9 mouse cellular contexts compared by ENCODE assay signal in the genomic region with DNA sequence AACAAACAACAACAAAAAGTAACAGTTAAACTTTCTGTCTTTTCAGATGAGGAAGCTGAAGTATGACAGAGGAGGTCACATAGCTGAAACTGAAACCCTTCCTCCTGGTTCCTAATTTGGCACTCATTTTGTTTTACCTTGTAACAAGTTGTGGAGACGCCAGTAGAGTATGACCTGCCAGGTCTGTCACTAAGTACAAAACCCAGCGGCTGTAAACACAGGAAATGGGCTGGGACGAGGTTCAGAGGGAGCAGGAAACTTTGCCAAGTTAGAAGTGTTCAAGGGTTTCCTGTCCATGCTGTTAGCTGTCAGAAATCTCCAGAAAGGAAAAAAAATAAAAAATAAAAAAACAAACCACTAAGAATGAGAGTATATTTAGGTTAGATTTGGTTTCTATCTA.
A peak's percentile ranks its signal among the peaks of the same experiment; 100 is the strongest.
DNase-seq lines count a peak whose midpoint lies in the region; ATAC-seq lines count a peak whose summit lies in the region.
"Had no signal": no experiment of that assay in that cellular context is flagged by ENCODE, and none has a peak within 500 bp of the region (broad histone marks: within the 10 kb centered on the region; RNA-seq: fewer than 3 reads in every experiment).

No protein-coding gene starts in this region.

- peak; percentile 53 for DNase-seq in gastrocnemius, postnatal 25 days
- no peak for DNase-seq in gastrocnemius, postnatal 4 days (ENCODE audit: low spot score in 2 of 2)
- DNase-seq in adrenal gland, postnatal 25 days: peak; percentile 18
- peak; percentile 61 for DNase-seq in kidney, postnatal 10 days
- no peak for DNase-seq in left cerebral cortex, adult 11 months (ENCODE audit: low spot score)
- DNase-seq in hindbrain, embryonic 14.5 days (ENCODE audit: low spot score): no peak
- no peak for DNase-seq in midbrain, embryonic 11.5 days (ENCODE audit: low spot score, missing footprints)

- H3K27ac ChIP-seq in hindbrain, embryonic 14.5 days: no peak overlapping the region
- no peak overlapping the region for H3K27ac ChIP-seq in midbrain, embryonic 11.5 days (ENCODE audit: low read depth, low read length)
- H3K27ac ChIP-seq: neural tube, embryonic 12.5 days had no signal

- 78% methylated on average over 3 of the region's 3 CpGs for WGBS in hindbrain, embryonic 14.5 days
- 74% methylated on average over 3 of the region's 3 CpGs for WGBS in midbrain, embryonic 11.5 days

- H3K4me3 ChIP-seq in hindbrain, embryonic 14.5 days (replicated peaks; ENCODE audit: low read length): no peak overlapping the region
- H3K4me3 ChIP-seq in midbrain, embryonic 11.5 days (ENCODE audit: low read depth, low read length): no peak overlapping the region
- H3K4me3 ChIP-seq: neural tube, embryonic 12.5 days had no signal

- H3K9me3 ChIP-seq in hindbrain, embryonic 14.5 days (ENCODE audit: control insufficient read depth, low read length): no peaks in the 10 kb centered on the region
- H3K9me3 ChIP-seq in midbrain, embryonic 11.5 days (ENCODE audit: control insufficient read depth, low read length): no peaks in the 10 kb centered on the region
- H3K9me3 ChIP-seq: neural tube, embryonic 12.5 days had no signal

- no peaks in the 10 kb centered on the region for H3K4me1 ChIP-seq in hindbrain, embryonic 14.5 days (replicated peaks; ENCODE audit: control insufficient read depth, insufficient read depth, low read length)
- no peaks in the 10 kb centered on the region for H3K4me1 ChIP-seq in midbrain, embryonic 11.5 days (ENCODE audit: control insufficient read depth, insufficient read depth, low read length)
- H3K4me1 ChIP-seq: neural tube, embryonic 12.5 days had no signal

- no peak overlapping the region for H3K4me2 ChIP-seq in hindbrain, embryonic 14.5 days (replicated peaks)
- H3K4me2 ChIP-seq in midbrain, embryonic 11.5 days: no peak overlapping the region
- H3K4me2 ChIP-seq: neural tube, embryonic 12.5 days had no signal

- H3K9ac ChIP-seq in hindbrain, embryonic 14.5 days: no peak overlapping the region
- H3K9ac ChIP-seq in midbrain, embryonic 11.5 days (ENCODE audit: low read length): no peak overlapping the region
- H3K9ac ChIP-seq: neural tube, embryonic 12.5 days had no signal

- H3K36me3 ChIP-seq in hindbrain, embryonic 14.5 days (replicated peaks; ENCODE audit: control insufficient read depth, insufficient read depth): no peaks in the 10 kb centered on the region
- H3K36me3 ChIP-seq in midbrain, embryonic 11.5 days (ENCODE audit: control insufficient read depth, insufficient read depth, low read length): no peaks in the 10 kb centered on the region
- H3K36me3 ChIP-seq: neural tube, embryonic 12.5 days had no signal

- H3K27me3 ChIP-seq in hindbrain, embryonic 14.5 days (ENCODE audit: control insufficient read depth, insufficient read depth, low read length): no peaks in the 10 kb centered on the region
- no peaks in the 10 kb centered on the region for H3K27me3 ChIP-seq in midbrain, embryonic 11.5 days (ENCODE audit: control insufficient read depth, insufficient read depth, low read length)
- H3K27me3 ChIP-seq: neural tube, embryonic 12.5 days had no signal

- peak; percentile 70 for ATAC-seq in megakaryocyte progenitor cell, adult 5-6 weeks (replicated peaks; ENCODE audit: poor library complexity)
- ATAC-seq in hindbrain, embryonic 14.5 days (ENCODE audit: low FRiP score): no peak
- no peak for ATAC-seq in midbrain, embryonic 11.5 days (ENCODE audit: low FRiP score)

Comparison
In these comparisons a context has a peak if more than half of its experiments do, and no peak if none do; other contexts are left out.
1. DNase-seq: peak in gastrocnemius, postnatal 25 days (single experiment), adrenal gland, postnatal 25 days (single experiment) and kidney, postnatal 10 days (single experiment); none in gastrocnemius, postnatal 4 days (0 of 2), left cerebral cortex, adult 11 months (single experiment), hindbrain, embryonic 14.5 days (single experiment) and midbrain, embryonic 11.5 days (single experiment).